Mouse (Mus musculus): ENCODE results near the gene Aig1. TPM values are rescaled to one million over a fixed set of nuclear protein-coding genes. Genes with fewer than 3 reads are reported as not detected.

Aig1 gene
- polyA plus RNA-seq, 1 experiment from 2014 or later = 11.5 TPM

DNA sequence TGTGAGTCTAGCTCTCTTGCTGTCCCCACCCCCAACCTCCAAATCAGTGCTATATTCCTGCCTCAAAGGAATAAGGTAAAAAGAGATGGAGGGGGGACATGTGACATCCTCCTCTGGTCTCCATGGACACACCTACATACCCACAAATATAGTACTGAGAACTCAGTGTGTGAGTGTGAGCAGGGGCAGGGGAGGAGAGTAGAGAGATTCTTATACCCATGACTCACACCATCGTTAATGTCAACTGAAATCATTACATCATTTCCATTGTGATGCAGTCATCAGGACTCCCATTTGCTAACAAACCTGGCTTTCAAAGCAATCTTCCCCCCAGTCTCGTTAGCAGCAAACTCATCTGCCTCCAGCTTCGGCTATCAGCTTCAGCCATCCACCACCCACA, 92.8 kb downstream of the Aig1 start:
- no peaks in the 10 kb centered on the region for H3K4me1 ChIP-seq (ENCODE audit: control insufficient read depth, insufficient read depth, low read length)
- H3K4me3 ChIP-seq (ENCODE audit: low read depth, low read length) = no peak overlapping the region
- H3K27me3 ChIP-seq (ENCODE audit: control insufficient read depth, insufficient read depth, low read length) = no peaks in the 10 kb centered on the region
- H3K36me3 ChIP-seq (ENCODE audit: control insufficient read depth, insufficient read depth, low read length) = no peaks in the 10 kb centered on the region
- 86% methylated on average over 3 of the region's 3 CpGs for WGBS
- no peaks in the 10 kb centered on the region for H3K9me3 ChIP-seq (ENCODE audit: control insufficient read depth, low read length)
- no peak for ATAC-seq (ENCODE audit: insufficient number of reproducible peaks, low FRiP score, low TSS enrichment, low read depth)
- H3K9ac ChIP-seq (ENCODE audit: low read length) = no peak overlapping the region
- H3K27ac ChIP-seq (replicated peaks; ENCODE audit: low read depth, low read length) = no peak overlapping the region
- no peak overlapping the region for H3K4me2 ChIP-seq (ENCODE audit: low read depth, severe bottlenecking)
- DNase-seq (ENCODE audit: low spot score) = no peak

DNA sequence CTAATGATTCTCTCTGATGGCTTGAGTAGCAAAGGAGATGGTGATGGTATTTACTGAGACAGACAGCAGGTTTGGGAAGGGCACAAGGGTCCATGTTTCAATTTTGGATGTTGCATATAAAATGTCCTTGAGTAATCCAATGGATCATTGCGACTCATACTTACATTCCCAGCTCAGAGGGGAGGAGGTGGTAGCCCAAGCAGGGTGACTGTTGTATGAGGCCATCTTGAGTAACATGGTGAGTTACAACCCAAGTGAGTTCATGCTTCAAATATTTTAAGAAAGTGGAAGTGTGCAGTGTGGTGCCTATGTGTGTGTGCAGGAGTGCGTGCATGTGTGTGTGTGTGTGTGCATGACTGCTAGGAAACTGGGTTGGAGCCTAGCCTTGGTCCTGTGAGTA, 93.4 kb downstream of the Aig1 start:
- DNase-seq (ENCODE audit: low spot score) (no peak), ATAC-seq (ENCODE audit: insufficient number of reproducible peaks, low FRiP score, low TSS enrichment, low read depth) (no peak)
- H3K36me3 ChIP-seq (ENCODE audit: control insufficient read depth, insufficient read depth, low read length) = no peaks in the 10 kb centered on the region
- no peaks in the 10 kb centered on the region for H3K9me3 ChIP-seq (ENCODE audit: control insufficient read depth, low read length)
- H3K27ac ChIP-seq (replicated peaks; ENCODE audit: low read depth, low read length) = no peak overlapping the region
- WGBS = 96% methylated on average over 2 of the region's 2 CpGs
- no peaks in the 10 kb centered on the region for H3K27me3 ChIP-seq (ENCODE audit: control insufficient read depth, insufficient read depth, low read length)
- H3K9ac ChIP-seq (ENCODE audit: low read length) = no peak overlapping the region
- no peak overlapping the region for H3K4me2 ChIP-seq (ENCODE audit: low read depth, severe bottlenecking)
- H3K4me3 ChIP-seq (ENCODE audit: low read depth, low read length) = no peak overlapping the region
- H3K4me1 ChIP-seq (ENCODE audit: control insufficient read depth, insufficient read depth, low read length) = no peaks in the 10 kb centered on the region

DNA sequence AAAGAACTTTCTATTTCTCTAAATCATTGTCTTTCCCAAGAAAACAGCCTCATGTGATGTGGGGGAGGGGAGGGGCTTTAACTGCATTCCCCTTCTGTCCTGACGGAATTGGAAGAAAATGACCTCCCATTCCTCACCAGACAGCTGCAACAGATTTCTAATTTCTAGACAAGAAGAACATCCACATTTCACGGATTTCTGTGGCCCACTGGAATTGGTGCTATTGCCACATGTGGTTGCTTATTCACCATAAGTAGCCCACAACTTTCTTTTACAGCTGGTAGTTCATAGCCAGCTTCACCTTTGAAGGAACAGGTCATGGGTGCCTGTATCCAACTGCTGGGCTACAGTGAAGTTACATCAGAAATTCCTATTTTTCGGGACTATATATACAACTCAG, 93.9 kb downstream of the Aig1 start:
- Histone ChIP-seq H3K4me3 (ENCODE audit: low read depth, low read length) (no peak overlapping the region), H3K9me3 (ENCODE audit: control insufficient read depth, low read length) (no peaks in the 10 kb centered on the region), H3K9ac (ENCODE audit: low read length) (no peak overlapping the region), H3K4me2 (ENCODE audit: low read depth, severe bottlenecking) (no peak overlapping the region), H3K27me3 (ENCODE audit: control insufficient read depth, insufficient read depth, low read length) (no peaks in the 10 kb centered on the region), H3K27ac (replicated peaks; ENCODE audit: low read depth, low read length) (no peak overlapping the region), H3K36me3 (ENCODE audit: control insufficient read depth, insufficient read depth, low read length) (no peaks in the 10 kb centered on the region), H3K4me1 (ENCODE audit: control insufficient read depth, insufficient read depth, low read length) (no peaks in the 10 kb centered on the region)
- 76% methylated on average over 3 of the region's 3 CpGs for WGBS
- DNase-seq (ENCODE audit: low spot score) (no peak), ATAC-seq (ENCODE audit: insufficient number of reproducible peaks, low FRiP score, low TSS enrichment, low read depth) (no peak)

DNA sequence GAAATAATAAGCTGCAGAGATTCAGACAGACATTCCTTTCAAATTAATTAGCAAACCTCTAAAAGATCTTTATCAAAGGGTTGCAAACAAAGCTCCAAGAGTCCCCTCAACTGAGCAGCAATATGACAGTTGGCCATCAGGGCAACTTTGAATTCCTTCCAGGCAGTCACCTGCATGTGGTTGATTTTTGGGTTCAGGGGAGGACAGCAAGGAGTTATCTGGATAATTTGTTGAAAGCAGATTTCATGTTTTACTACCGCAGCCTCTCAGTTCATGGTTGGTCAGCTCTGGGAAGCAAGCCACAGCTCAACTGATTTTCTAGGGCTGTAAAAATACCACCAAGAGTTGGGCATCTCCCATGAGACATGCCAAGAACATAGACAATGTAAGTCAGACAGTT, 98.1 kb downstream of the Aig1 start:
- Histone ChIP-seq H3K4me1 (ENCODE audit: control insufficient read depth, insufficient read depth, low read length) (no peaks in the 10 kb centered on the region), H3K36me3 (ENCODE audit: control insufficient read depth, insufficient read depth, low read length) (no peaks in the 10 kb centered on the region), H3K4me3 (ENCODE audit: low read depth, low read length) (no peak overlapping the region), H3K27ac (replicated peaks; ENCODE audit: low read depth, low read length) (no peak overlapping the region), H3K4me2 (ENCODE audit: low read depth, severe bottlenecking) (no peak overlapping the region), H3K9me3 (ENCODE audit: control insufficient read depth, low read length) (no peaks in the 10 kb centered on the region), H3K27me3 (ENCODE audit: control insufficient read depth, insufficient read depth, low read length) (no peaks in the 10 kb centered on the region), H3K9ac (ENCODE audit: low read length) (no peak overlapping the region)
- 85% methylated on average over 1 of the region's 1 CpGs for WGBS
- ATAC-seq (ENCODE audit: insufficient number of reproducible peaks, low FRiP score, low TSS enrichment, low read depth) (no peak), DNase-seq (ENCODE audit: low spot score) (no peak)

DNA sequence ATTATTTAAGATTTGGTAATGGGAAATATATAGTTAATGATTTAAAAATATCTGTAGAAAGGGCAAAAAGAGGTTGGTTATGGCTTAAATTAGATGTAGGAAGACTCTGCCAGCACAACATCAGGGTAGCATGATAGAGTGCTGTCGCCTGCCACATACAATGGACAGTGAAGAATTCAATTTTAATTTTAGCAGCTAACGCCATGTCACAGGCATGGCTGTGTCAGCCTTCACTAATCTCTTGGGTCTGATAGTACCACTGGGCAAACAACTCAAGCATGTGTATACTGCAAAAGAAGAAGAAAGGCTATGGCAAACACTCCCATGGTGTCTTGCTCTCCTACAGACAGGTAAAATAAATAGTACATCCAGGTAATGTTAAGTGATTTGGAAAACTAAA, 99.0 kb downstream of the Aig1 start:
- no peaks in the 10 kb centered on the region for H3K27me3 ChIP-seq (ENCODE audit: control insufficient read depth, insufficient read depth, low read length)
- DNase-seq (ENCODE audit: low spot score) (no peak), ATAC-seq (ENCODE audit: insufficient number of reproducible peaks, low FRiP score, low TSS enrichment, low read depth) (no peak)
- H3K27ac ChIP-seq (replicated peaks; ENCODE audit: low read depth, low read length) = no peak overlapping the region
- H3K4me2 ChIP-seq (ENCODE audit: low read depth, severe bottlenecking) = no peak overlapping the region
- H3K4me1 ChIP-seq (ENCODE audit: control insufficient read depth, insufficient read depth, low read length) = no peaks in the 10 kb centered on the region
- WGBS = 93% methylated on average over 2 of the region's 2 CpGs
- H3K4me3 ChIP-seq (ENCODE audit: low read depth, low read length) = no peak overlapping the region
- H3K9me3 ChIP-seq (ENCODE audit: control insufficient read depth, low read length) = no peaks in the 10 kb centered on the region
- no peaks in the 10 kb centered on the region for H3K36me3 ChIP-seq (ENCODE audit: control insufficient read depth, insufficient read depth, low read length)
- H3K9ac ChIP-seq (ENCODE audit: low read length) = no peak overlapping the region

DNA sequence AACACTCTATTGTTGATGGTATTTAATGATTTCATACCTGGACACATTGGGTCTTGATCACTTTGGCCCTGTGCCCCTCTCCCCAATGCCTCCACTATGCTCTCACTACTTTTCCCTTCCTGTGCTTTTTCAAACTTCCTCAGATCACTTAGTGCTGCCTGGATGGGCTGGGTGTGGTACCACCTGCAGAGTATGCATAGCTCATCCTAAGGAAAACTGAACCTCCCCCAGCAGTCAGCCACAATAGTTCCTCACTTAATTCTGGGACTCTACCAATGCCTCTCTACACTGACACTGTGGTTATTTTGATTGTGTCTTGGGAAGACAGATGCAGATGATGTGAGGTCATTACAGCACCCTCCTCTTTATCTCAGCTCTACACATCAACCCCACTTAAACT, 99.9 kb downstream of the Aig1 start:
- Histone ChIP-seq H3K36me3 (ENCODE audit: control insufficient read depth, insufficient read depth, low read length) (no peaks in the 10 kb centered on the region), H3K27me3 (ENCODE audit: control insufficient read depth, insufficient read depth, low read length) (no peaks in the 10 kb centered on the region), H3K4me3 (ENCODE audit: low read depth, low read length) (no peak overlapping the region), H3K9me3 (ENCODE audit: control insufficient read depth, low read length) (no peaks in the 10 kb centered on the region), H3K4me2 (ENCODE audit: low read depth, severe bottlenecking) (no peak overlapping the region), H3K4me1 (ENCODE audit: control insufficient read depth, insufficient read depth, low read length) (no peaks in the 10 kb centered on the region), H3K27ac (replicated peaks; ENCODE audit: low read depth, low read length) (no peak overlapping the region), H3K9ac (ENCODE audit: low read length) (no peak overlapping the region)
- ATAC-seq (ENCODE audit: insufficient number of reproducible peaks, low FRiP score, low TSS enrichment, low read depth) (no peak), DNase-seq (ENCODE audit: low spot score) (no peak)

DNA sequence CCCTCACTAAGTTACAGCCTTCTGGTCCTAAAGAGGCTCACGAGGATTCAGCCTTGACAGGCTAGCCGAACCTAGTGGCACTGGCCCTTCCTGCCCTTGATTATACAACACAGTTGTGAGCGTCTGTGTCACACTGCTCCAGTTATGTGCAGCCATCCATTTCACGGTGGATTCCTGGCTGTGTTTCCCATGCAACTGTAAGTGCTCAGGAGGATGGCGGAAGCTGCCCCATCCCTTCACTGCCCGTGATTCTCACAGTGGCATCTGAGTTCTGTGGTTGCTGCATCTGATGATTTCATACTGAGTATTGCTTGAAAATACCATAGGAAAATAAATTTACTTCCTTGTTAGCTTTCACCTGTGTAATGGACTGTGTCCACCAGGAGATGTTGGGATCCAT, 101.7 kb downstream of the Aig1 start:
- H3K4me2 ChIP-seq (ENCODE audit: low read depth, severe bottlenecking) = no peak overlapping the region
- no peaks in the 10 kb centered on the region for H3K27me3 ChIP-seq (ENCODE audit: control insufficient read depth, insufficient read depth, low read length)
- no peaks in the 10 kb centered on the region for H3K4me1 ChIP-seq (ENCODE audit: control insufficient read depth, insufficient read depth, low read length)
- H3K4me3 ChIP-seq (ENCODE audit: low read depth, low read length) = no peak overlapping the region
- DNase-seq (ENCODE audit: low spot score) (no peak), ATAC-seq (ENCODE audit: insufficient number of reproducible peaks, low FRiP score, low TSS enrichment, low read depth) (no peak)
- no peak overlapping the region for H3K27ac ChIP-seq (replicated peaks; ENCODE audit: low read depth, low read length)
- H3K9ac ChIP-seq (ENCODE audit: low read length) = no peak overlapping the region
- 87% methylated on average over 6 of the region's 6 CpGs for WGBS
- H3K36me3 ChIP-seq (ENCODE audit: control insufficient read depth, insufficient read depth, low read length) = no peaks in the 10 kb centered on the region
- H3K9me3 ChIP-seq (ENCODE audit: control insufficient read depth, low read length) = no peaks in the 10 kb centered on the region

DNA sequence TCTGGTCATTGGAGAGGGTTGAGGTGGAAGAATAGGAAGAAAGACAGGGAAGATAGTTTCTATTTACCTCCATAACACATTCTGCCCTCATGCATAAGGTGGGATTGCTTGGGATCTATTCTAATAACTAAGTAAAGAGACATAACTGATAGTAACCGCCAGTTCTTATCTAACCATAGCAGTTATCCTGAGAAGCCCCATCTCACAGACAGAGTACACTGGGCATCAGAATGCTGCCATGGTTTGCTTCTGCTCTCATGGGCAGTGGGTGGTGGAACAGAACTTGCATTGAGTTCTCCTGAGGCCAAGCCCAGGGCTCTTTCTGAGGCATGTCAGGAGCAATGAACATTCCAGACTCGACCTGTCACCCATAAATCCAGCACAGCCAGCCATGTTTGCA, 105.6 kb downstream of the Aig1 start:
- no peak for ATAC-seq (ENCODE audit: insufficient number of reproducible peaks, low FRiP score, low TSS enrichment, low read depth)
- no peaks in the 10 kb centered on the region for H3K9me3 ChIP-seq (ENCODE audit: control insufficient read depth, low read length)
- no peak overlapping the region for H3K4me2 ChIP-seq (ENCODE audit: low read depth, severe bottlenecking)
- H3K36me3 ChIP-seq (ENCODE audit: control insufficient read depth, insufficient read depth, low read length) = no peaks in the 10 kb centered on the region
- DNase-seq (ENCODE audit: low spot score) = no peak
- H3K27ac ChIP-seq (replicated peaks; ENCODE audit: low read depth, low read length) = no peak overlapping the region
- H3K4me1 ChIP-seq (ENCODE audit: control insufficient read depth, insufficient read depth, low read length) = no peaks in the 10 kb centered on the region
- 64% methylated on average over 2 of the region's 2 CpGs for WGBS
- no peak overlapping the region for H3K4me3 ChIP-seq (ENCODE audit: low read depth, low read length)
- no peaks in the 10 kb centered on the region for H3K27me3 ChIP-seq (ENCODE audit: control insufficient read depth, insufficient read depth, low read length)
- no peak overlapping the region for H3K9ac ChIP-seq (ENCODE audit: low read length)

DNA sequence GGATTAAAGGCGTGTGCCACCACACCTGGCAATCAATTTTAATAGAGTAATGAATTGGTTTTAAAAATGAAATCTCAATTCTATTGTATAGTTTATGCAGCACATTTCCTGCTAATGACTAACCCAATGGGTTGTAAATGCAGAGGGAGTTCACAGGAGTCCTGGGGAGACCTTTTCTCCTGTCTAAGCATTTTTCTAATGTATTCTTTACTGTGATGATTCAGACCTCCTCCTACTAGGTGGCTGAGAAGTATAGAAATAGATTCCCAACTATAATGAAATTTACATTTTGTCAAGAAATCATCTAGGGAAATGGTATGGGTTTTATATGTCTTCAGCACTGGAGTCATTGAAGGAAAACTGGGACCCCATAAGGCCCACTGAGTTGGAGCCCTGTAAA, 114.1 kb downstream of the Aig1 start:
- Histone ChIP-seq H3K4me3 (ENCODE audit: low read depth, low read length) (no peak overlapping the region), H3K27ac (replicated peaks; ENCODE audit: low read depth, low read length) (no peak overlapping the region), H3K9me3 (ENCODE audit: control insufficient read depth, low read length) (no peaks in the 10 kb centered on the region), H3K27me3 (ENCODE audit: control insufficient read depth, insufficient read depth, low read length) (no peaks in the 10 kb centered on the region), H3K4me2 (ENCODE audit: low read depth, severe bottlenecking) (no peak overlapping the region), H3K36me3 (ENCODE audit: control insufficient read depth, insufficient read depth, low read length) (no peaks in the 10 kb centered on the region), H3K4me1 (ENCODE audit: control insufficient read depth, insufficient read depth, low read length) (no peaks in the 10 kb centered on the region), H3K9ac (ENCODE audit: low read length) (no peak overlapping the region)
- 94% methylated on average over 1 of the region's 1 CpGs for WGBS
- DNase-seq (ENCODE audit: low spot score) (no peak), ATAC-seq (ENCODE audit: insufficient number of reproducible peaks, low FRiP score, low TSS enrichment, low read depth) (no peak)
